Mouse (Mus musculus) liver, embryonic 14.5 days (tissue): Measurements from ENCODE around the gene Ano7.

Experiments
- CTCF ChIP-seq: IDR thresholded peaks from 2 replicates; pipeline ENCODE4 v1.5.1; 2016; ENCODE audit warnings: antibody characterized with exemption, low read depth, control low read depth
- EP300 ChIP-seq: IDR thresholded peaks from 2 replicates; pipeline ENCODE4 v1.6.1; 2016; ENCODE audit warnings: antibody characterized with exemption, low read depth

DNA sequence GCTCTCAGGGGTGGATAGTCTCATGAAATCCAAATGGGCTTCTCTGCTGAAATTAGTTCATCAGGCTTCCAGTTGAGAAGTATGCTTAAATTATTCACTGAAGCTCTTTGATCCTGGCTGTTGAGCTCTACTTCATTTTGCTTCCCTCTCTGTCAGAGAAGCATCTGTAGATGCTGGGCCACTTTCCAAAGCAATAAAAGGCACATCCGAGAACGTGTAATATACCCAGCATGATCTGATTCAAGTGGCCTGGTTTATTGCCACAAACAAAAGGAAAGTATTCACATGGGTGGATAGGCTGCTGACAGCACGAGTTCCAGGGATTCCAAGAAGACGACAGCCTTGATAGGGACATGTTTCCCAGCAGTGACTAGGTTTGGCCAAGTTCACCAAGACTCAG, 24.0 kb upstream of the Ano7 start:
- TF ChIP-seq CTCF, result no peak
- no peak for TF ChIP-seq EP300
